Mouse (Mus musculus): Measurements from ENCODE around the gene Gm37240.
A peak's percentile ranks its signal among the peaks of the same experiment; 100 is the strongest.
"Not testable (repeated sequence)": the region's sequence is repeated elsewhere in the genome, so short reads cannot be mapped to it uniquely, and the experiment has no call there.

The Gm37240 gene

GRCm38 (mm10) chr3:85619751-85620150, 267.6 kb downstream of the Gm37240 start:
- no peak for DNase-seq

- no peak for DNase-seq
Measured at GRCm38 (mm10) chr3:85619345-85619744, 268.0 kb downstream of the Gm37240 start.

- peak; percentile 50 to 61 for DNase-seq
Measured at GRCm38 (mm10) chr3:85618885-85619284, 268.4 kb downstream of the Gm37240 start.

GRCm38 (mm10) chr3:85616389-85616788, 270.9 kb downstream of the Gm37240 start:
- DNase-seq, result no peak

- no peak for DNase-seq
Measured at GRCm38 (mm10) chr3:85607753-85608152, 279.6 kb downstream of the Gm37240 start.

- DNase-seq, result no peak
Measured at GRCm38 (mm10) chr3:85606912-85607311, 280.4 kb downstream of the Gm37240 start.

GRCm38 (mm10) chr3:85603811-85604210, 283.5 kb downstream of the Gm37240 start:
- DNase-seq, result no peak

GRCm38 (mm10) chr3:85601841-85602305, 285.4 kb downstream of the Gm37240 start:
- DNase-seq, result peak; percentile 40 to 57

GRCm38 (mm10) chr3:85599526-85599925, 287.8 kb downstream of the Gm37240 start:
- DNase-seq, result peak in 1 of 2 experiments; percentile 26

GRCm38 (mm10) chr3:85594452-85594851, 292.9 kb downstream of the Gm37240 start:
- peak; percentile 46 to 57 for DNase-seq

- DNase-seq, result no peak
Measured at GRCm38 (mm10) chr3:85592640-85593252, 294.6 kb downstream of the Gm37240 start.

- DNase-seq, result no peak
Measured at GRCm38 (mm10) chr3:85592067-85592466, 295.3 kb downstream of the Gm37240 start.

- DNase-seq, result peak; percentile 39 to 49
Measured at GRCm38 (mm10) chr3:85590090-85590754, 297.1 kb downstream of the Gm37240 start.

- no peak for DNase-seq
Measured at GRCm38 (mm10) chr3:85588701-85589100, 298.6 kb downstream of the Gm37240 start.

GRCm38 (mm10) chr3:85584966-85585365, 302.4 kb downstream of the Gm37240 start:
- no peak for DNase-seq

- peak in 1 of 2 experiments; percentile 34 for DNase-seq
Measured at GRCm38 (mm10) chr3:85583194-85583593, 304.1 kb downstream of the Gm37240 start.

GRCm38 (mm10) chr3:85582726-85583125, 304.6 kb downstream of the Gm37240 start:
- peak; percentile 56 to 80 for DNase-seq

- peak; percentile 99 to 100 for DNase-seq
Measured at GRCm38 (mm10) chr3:85573864-85574830, 313.2 kb downstream of the Gm37240 start, which contains the start of gene Gatb. TSS of gene Gatb (plus strand) at chr3:85574119.

- no peak for DNase-seq
Measured at GRCm38 (mm10) chr3:85573216-85573863, 314.0 kb downstream of the Gm37240 start.

- DNase-seq, result not testable (repeated sequence)
Measured at GRCm38 (mm10) chr3:85572502-85572901, 314.8 kb downstream of the Gm37240 start.

- peak; percentile 58 to 76 for DNase-seq
Measured at GRCm38 (mm10) chr3:85571276-85571675, 316.0 kb downstream of the Gm37240 start.

GRCm38 (mm10) chr3:85564603-85565002, 322.7 kb downstream of the Gm37240 start:
- DNase-seq, result no peak
